Mouse (Mus musculus): ENCODE results near the gene Lbx1. TPM values are rescaled to one million over a fixed set of nuclear protein-coding genes. Genes with fewer than 3 reads are reported as not detected.
A peak's percentile ranks its signal among the peaks of the same experiment; 100 is the strongest.

Gene Lbx1
- polyA plus RNA-seq, 1 experiment from 2014 or later, result 1.2 TPM

- H3K9me3 ChIP-seq, result no peaks in the 10 kb centered on the region
- H3K36me3 ChIP-seq, result no peaks in the 10 kb centered on the region
- H3K4me2 ChIP-seq (replicated peaks), result no peak overlapping the region
- H3K27ac ChIP-seq, result no peak overlapping the region
- H3K9ac ChIP-seq, result peak overlapping the region; percentile 6; the same call in 1 of the 2 replicates
- peaks cover 89% of the 10 kb centered on the region for H3K27me3 ChIP-seq
- 0 out of 2 replicates have a peak overlapping the region, but pooled peaks have one; percentile 10 for H3K4me3 ChIP-seq
- H3K4me1 ChIP-seq, result peaks cover 18% of the 10 kb centered on the region
- WGBS, result 1% methylated on average over 42 of the region's 42 CpGs
- no peak for ATAC-seq (ENCODE audit: insufficient number of reproducible peaks, insufficient read depth, low FRiP score, low TSS enrichment)
These were observed 2.9 kb downstream of the Lbx1 start for GRCm38 (mm10) chr19:45232443-45233410.

DNA sequence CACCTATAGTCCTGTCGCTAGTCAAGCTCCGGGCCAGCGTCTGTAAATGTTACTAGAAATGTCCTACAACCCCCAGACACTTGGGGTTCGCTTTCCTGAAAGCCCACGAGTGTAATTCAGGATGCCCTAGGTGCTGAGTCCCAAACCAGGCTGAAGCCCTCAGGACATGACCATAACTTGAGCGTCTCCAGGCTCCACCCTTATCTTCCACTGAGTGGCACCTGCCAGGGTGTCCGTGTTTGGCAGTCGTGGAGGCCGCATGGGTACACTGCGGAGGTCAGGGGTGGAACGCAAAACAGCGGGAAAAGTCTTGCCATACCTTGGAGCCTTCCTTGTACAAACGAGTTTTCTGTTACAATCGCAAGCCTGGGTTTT lies 3.6 kb downstream of the Lbx1 start:
- no peak for ATAC-seq (ENCODE audit: insufficient number of reproducible peaks, insufficient read depth, low FRiP score, low TSS enrichment)
- H3K27me3 ChIP-seq, result peaks cover 89% of the 10 kb centered on the region
- peak overlapping the region; percentile 18; the same call in 1 of the 2 replicates for H3K4me3 ChIP-seq
- WGBS, result under 1% methylated on average over 14 of the region's 14 CpGs
- no peak overlapping the region for H3K27ac ChIP-seq
- H3K9me3 ChIP-seq, result no peaks in the 10 kb centered on the region
- H3K9ac ChIP-seq, result no peak overlapping the region
- H3K4me1 ChIP-seq, result peaks cover 18% of the 10 kb centered on the region
- no peaks in the 10 kb centered on the region for H3K36me3 ChIP-seq
- no peak overlapping the region for H3K4me2 ChIP-seq (replicated peaks)

DNA sequence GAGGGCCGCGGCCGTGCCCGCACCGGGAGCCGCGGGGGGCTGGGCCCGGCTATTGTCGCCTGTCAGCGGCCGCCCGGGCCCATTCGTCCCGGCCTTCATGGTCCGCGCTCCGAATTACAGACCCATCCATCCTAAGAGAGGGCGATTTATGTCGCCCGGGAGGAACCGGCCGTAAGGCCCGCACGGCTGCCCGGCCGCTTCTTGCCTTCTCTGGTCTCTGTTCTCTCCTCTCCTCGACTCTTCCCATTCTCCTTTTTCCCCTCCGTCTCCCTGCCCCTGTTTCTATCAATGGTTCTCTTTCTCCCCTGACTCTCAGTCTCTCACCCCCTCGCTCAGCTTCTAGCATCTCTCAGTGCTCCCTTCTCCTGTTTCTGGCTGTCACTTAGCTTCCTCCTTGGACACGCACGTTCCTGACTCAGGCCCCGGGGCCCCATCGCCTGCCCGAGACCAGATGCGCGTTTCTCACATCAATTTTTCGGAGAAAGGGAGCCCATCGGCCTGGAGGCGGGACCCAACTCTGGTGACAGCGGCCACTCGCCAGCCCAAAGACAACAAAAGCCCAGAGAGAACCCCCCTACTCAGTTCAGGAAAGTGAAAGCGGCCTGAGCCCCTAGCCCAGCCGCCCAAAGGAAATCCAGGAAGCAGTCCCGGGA lies 4.1 kb downstream of the Lbx1 start:
- Histone ChIP-seq H3K4me2 (replicated peaks) (peak overlapping the region; percentile 38), H3K4me1 (peaks cover 16% of the 10 kb centered on the region), H3K27ac (no peak overlapping the region), H3K27me3 (peaks cover 91% of the 10 kb centered on the region), H3K4me3 (peak overlapping the region; percentile 18), H3K9me3 (no peaks in the 10 kb centered on the region), H3K36me3 (no peaks in the 10 kb centered on the region), H3K9ac (no peak overlapping the region)
- WGBS, result under 1% methylated on average over 43 of the region's 44 CpGs
- ATAC-seq (ENCODE audit: insufficient number of reproducible peaks, insufficient read depth, low FRiP score, low TSS enrichment), result no peak

- Histone ChIP-seq H3K27ac (no peak overlapping the region), H3K9ac (0 out of 2 replicates have a peak overlapping the region, but pooled peaks have one; percentile 19), H3K4me1 (peaks cover 12% of the 10 kb centered on the region), H3K27me3 (peaks cover 91% of the 10 kb centered on the region), H3K9me3 (no peaks in the 10 kb centered on the region), H3K4me3 (peak overlapping the region; percentile 18), H3K4me2 (replicated peaks) (peak overlapping the region; percentile 38), H3K36me3 (no peaks in the 10 kb centered on the region)
- no peak for ATAC-seq (ENCODE audit: insufficient number of reproducible peaks, insufficient read depth, low FRiP score, low TSS enrichment)
- 2% methylated on average over 22 of the region's 51 CpGs for WGBS
These were observed 4.7 kb downstream of the Lbx1 start for GRCm38 (mm10) chr19:45230848-45231382.

- WGBS, result 1% methylated on average over 20 of the region's 20 CpGs
- H3K9ac ChIP-seq, result no peak overlapping the region
- peaks cover 12% of the 10 kb centered on the region for H3K4me1 ChIP-seq
- no peak overlapping the region for H3K4me2 ChIP-seq (replicated peaks)
- H3K27ac ChIP-seq, result no peak overlapping the region
- H3K36me3 ChIP-seq, result no peaks in the 10 kb centered on the region
- H3K4me3 ChIP-seq, result no peak overlapping the region
- H3K9me3 ChIP-seq, result no peaks in the 10 kb centered on the region
- ATAC-seq (ENCODE audit: insufficient number of reproducible peaks, insufficient read depth, low FRiP score, low TSS enrichment), result no peak
- peaks cover 91% of the 10 kb centered on the region for H3K27me3 ChIP-seq
These were observed 5.4 kb downstream of the Lbx1 start for GRCm38 (mm10) chr19:45230201-45230611.

- no peak overlapping the region for H3K27ac ChIP-seq
- H3K4me2 ChIP-seq (replicated peaks), result no peak overlapping the region
- no peaks in the 10 kb centered on the region for H3K36me3 ChIP-seq
- no peaks in the 10 kb centered on the region for H3K9me3 ChIP-seq
- peaks cover 91% of the 10 kb centered on the region for H3K27me3 ChIP-seq
- no peak overlapping the region for H3K9ac ChIP-seq
- ATAC-seq (ENCODE audit: insufficient number of reproducible peaks, insufficient read depth, low FRiP score, low TSS enrichment), result no peak
- peaks cover 12% of the 10 kb centered on the region for H3K4me1 ChIP-seq
- 0 out of 2 replicates have a peak overlapping the region, but pooled peaks have one; percentile 1 for H3K4me3 ChIP-seq
- under 1% methylated on average over 33 of the region's 33 CpGs for WGBS
These were observed 6.1 kb downstream of the Lbx1 start for GRCm38 (mm10) chr19:45229378-45230135.

DNA sequence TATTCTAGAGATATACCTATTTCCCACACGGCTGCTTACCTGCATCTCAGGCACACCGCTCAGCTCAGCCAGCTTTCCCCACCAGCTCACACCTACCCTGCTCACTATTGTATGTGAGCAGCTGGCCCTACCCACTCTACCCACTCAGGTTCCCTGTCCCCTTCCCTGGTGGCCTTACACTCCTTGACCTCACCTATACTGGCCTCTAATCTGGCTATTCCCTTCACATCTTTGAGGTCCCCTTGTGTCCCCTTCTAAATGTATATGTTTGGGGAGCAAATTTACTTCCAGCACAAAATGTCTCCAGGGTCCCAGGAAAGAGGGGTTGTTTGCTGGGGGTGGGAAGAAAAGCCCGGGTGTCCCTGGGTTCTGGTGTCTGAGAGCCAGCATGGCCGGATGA lies 6.8 kb downstream of the Lbx1 start:
- no peaks in the 10 kb centered on the region for H3K36me3 ChIP-seq
- no peak overlapping the region for H3K4me3 ChIP-seq
- H3K27me3 ChIP-seq, result peaks cover 91% of the 10 kb centered on the region
- no peak for ATAC-seq (ENCODE audit: insufficient number of reproducible peaks, insufficient read depth, low FRiP score, low TSS enrichment)
- no peak overlapping the region for H3K9ac ChIP-seq
- no peak overlapping the region for H3K4me2 ChIP-seq (replicated peaks)
- WGBS, result 10% methylated on average over 4 of the region's 4 CpGs
- H3K4me1 ChIP-seq, result peaks cover 11% of the 10 kb centered on the region
- H3K9me3 ChIP-seq, result no peaks in the 10 kb centered on the region
- H3K27ac ChIP-seq, result no peak overlapping the region

- Histone ChIP-seq H3K27me3 (peaks cover 93% of the 10 kb centered on the region), H3K9me3 (no peaks in the 10 kb centered on the region), H3K4me3 (no peak overlapping the region), H3K36me3 (no peaks in the 10 kb centered on the region), H3K4me2 (replicated peaks) (no peak overlapping the region), H3K9ac (no peak overlapping the region), H3K4me1 (peaks cover 6% of the 10 kb centered on the region), H3K27ac (no peak overlapping the region)
- 6% methylated on average over 11 of the region's 12 CpGs for WGBS
- no peak for ATAC-seq (ENCODE audit: insufficient number of reproducible peaks, insufficient read depth, low FRiP score, low TSS enrichment)
These were observed 7.5 kb downstream of the Lbx1 start for GRCm38 (mm10) chr19:45228097-45228496.

GRCm38 (mm10) chr19:45227671-45228070 lies 7.9 kb downstream of the Lbx1 start:
- 6% methylated on average over 1 of the region's 1 CpGs for WGBS
- Histone ChIP-seq H3K27me3 (peaks cover 94% of the 10 kb centered on the region), H3K4me2 (replicated peaks) (no peak overlapping the region), H3K27ac (no peak overlapping the region), H3K9ac (no peak overlapping the region), H3K9me3 (no peaks in the 10 kb centered on the region), H3K4me3 (no peak overlapping the region), H3K36me3 (no peaks in the 10 kb centered on the region), H3K4me1 (peaks cover 6% of the 10 kb centered on the region)
- no peak for ATAC-seq (ENCODE audit: insufficient number of reproducible peaks, insufficient read depth, low FRiP score, low TSS enrichment)

DNA sequence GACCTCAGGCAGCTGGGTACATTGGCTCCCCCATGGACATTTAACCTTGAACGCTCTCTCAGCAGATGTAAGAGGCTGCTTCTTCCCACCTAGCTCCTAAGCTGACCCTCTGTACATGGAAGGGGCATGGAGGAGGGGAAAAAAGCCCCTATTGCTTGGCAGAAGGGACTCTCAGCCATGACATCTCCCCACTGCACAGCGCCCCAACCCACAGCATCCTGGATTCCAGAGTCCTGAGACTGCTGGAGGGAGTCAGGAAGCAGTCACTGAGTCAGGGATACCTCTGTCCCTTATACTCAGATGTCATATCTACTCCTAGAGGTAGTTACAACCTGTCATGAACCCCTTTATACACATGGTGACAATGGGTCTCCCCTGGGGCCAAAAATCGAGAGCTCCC lies 8.6 kb downstream of the Lbx1 start:
- no peak overlapping the region for H3K9ac ChIP-seq
- peaks cover 6% of the 10 kb centered on the region for H3K4me1 ChIP-seq
- peaks cover 97% of the 10 kb centered on the region for H3K27me3 ChIP-seq
- no peak overlapping the region for H3K27ac ChIP-seq
- H3K4me2 ChIP-seq (replicated peaks), result no peak overlapping the region
- WGBS, result 3% methylated on average over 3 of the region's 3 CpGs
- H3K4me3 ChIP-seq, result no peak overlapping the region
- no peak for ATAC-seq (ENCODE audit: insufficient number of reproducible peaks, insufficient read depth, low FRiP score, low TSS enrichment)
- no peaks in the 10 kb centered on the region for H3K36me3 ChIP-seq
- H3K9me3 ChIP-seq, result no peaks in the 10 kb centered on the region

GRCm38 (mm10) chr19:45226246-45226645 lies 9.4 kb downstream of the Lbx1 start:
- WGBS, result 4% methylated on average over 8 of the region's 8 CpGs
- no peak overlapping the region for H3K27ac ChIP-seq
- H3K27me3 ChIP-seq, result peaks cover 97% of the 10 kb centered on the region
- H3K9ac ChIP-seq, result no peak overlapping the region
- no peak overlapping the region for H3K4me2 ChIP-seq (replicated peaks)
- peaks cover 5% of the 10 kb centered on the region for H3K4me1 ChIP-seq
- H3K4me3 ChIP-seq, result no peak overlapping the region
- no peaks in the 10 kb centered on the region for H3K36me3 ChIP-seq
- no peaks in the 10 kb centered on the region for H3K9me3 ChIP-seq
- ATAC-seq (ENCODE audit: insufficient number of reproducible peaks, insufficient read depth, low FRiP score, low TSS enrichment), result no peak
